Mouse (Mus musculus) neural tube, embryonic 13.5 days (tissue): ENCODE data around the gene Speg. TPM values are rescaled to one million over a fixed set of nuclear protein-coding genes. Genes with fewer than 3 reads are reported as not detected.
A peak's percentile ranks its signal among the peaks of the same experiment; 100 is the strongest.

Experiments used
- ATAC-seq: fragments of 200-750 bp; cut with Nextera tagmentation; 2 replicates; pipeline ENCODE4 v1.8.0; 2017; ENCODE audit warnings: low read depth, mild to moderate bottlenecking, moderate TSS enrichment, moderate library complexity
- H3K27ac ChIP-seq: fragments of 300-500 bp; sonication (generic); replicated peaks from 2 replicates; pipeline ENCODE4 v1.5.1; 2015; ENCODE audit warnings: moderate library complexity, mild to moderate bottlenecking, inconsistent platforms
- H3K27me3 ChIP-seq: fragments of 300-500 bp; sonication (generic); 2 replicates; pipeline ENCODE4 v1.6.1; 2015; ENCODE audit warnings: mild to moderate bottlenecking, inconsistent platforms
- H3K36me3 ChIP-seq: fragments of 300-500 bp; sonication (generic); 2 replicates; pipeline ENCODE4 v1.6.1; 2015; ENCODE audit warnings: mild to moderate bottlenecking, inconsistent platforms
- H3K4me1 ChIP-seq: fragments of 300-500 bp; sonication (generic); replicated peaks from 2 replicates; pipeline ENCODE4 v1.6.1; 2015; ENCODE audit warnings: inconsistent platforms
- H3K4me2 ChIP-seq: fragments of 300-500 bp; sonication (generic); 2 replicates; pipeline ENCODE4 v1.6.1; 2015; ENCODE audit warnings: inconsistent platforms, mild to moderate bottlenecking, moderate library complexity
- H3K4me3 ChIP-seq: fragments of 300-500 bp; sonication (generic); 2 replicates; pipeline ENCODE4 v1.5.1; 2015; ENCODE audit warnings: mild to moderate bottlenecking, inconsistent platforms
- H3K9ac ChIP-seq: fragments of 300-500 bp; sonication (generic); 2 replicates; pipeline ENCODE4 v1.6.1; 2015; ENCODE audit warnings: moderate library complexity, mild to moderate bottlenecking, inconsistent platforms
- H3K9me3 ChIP-seq: fragments of 300-500 bp; sonication (generic); 2 replicates; pipeline ENCODE4 v1.6.1; 2016; ENCODE audit warnings: inconsistent platforms
- WGBS: fragments of 180-500 bp; shearing (Covaris S2); methylation state at CpG from one replicate; pipeline ENCODE4 v1.1.7; 2015; 5-methylcytosine and 5-hydroxymethylcytosine counted together
- polyA plus RNA-seq: library from polyadenylated mRNA; unstranded; fragments of >200 nt; fragmentation: Nextera tagmentation; extraction: Ambion mirVana; gene quantifications from 2 replicates; pipeline ENCODE4 v1.2.1, GENCODE M21; 2015

Gene Speg
- 17.8 and 21.4 TPM in 2 replicates for polyA plus RNA-seq

GRCm38 (mm10) chr1:75374950-75375936 is at the start of gene Speg:
TSS of gene Speg (plus strand) at chr1:75375297.
- Histone ChIP-seq H3K27me3 (peaks cover 45% of the 10 kb centered on the region), H3K9me3 (no peaks in the 10 kb centered on the region), H3K4me3 (peak within 1 kb of the TSS; percentile 24), H3K9ac (peak within 1 kb of the TSS; percentile 63), H3K4me1 (peaks cover 31% of the 10 kb centered on the region), H3K36me3 (no peaks in the 10 kb centered on the region), H3K4me2 (peak within 1 kb of the TSS; percentile 55), H3K27ac (no peak within 1 kb of the TSS)
- 8% methylated on average over 57 of the region's 57 CpGs for WGBS
- ATAC-seq = peak; percentile 44

GRCm38 (mm10) chr1:75327461-75327860 is 47.6 kb upstream of the Speg start:
- Histone ChIP-seq H3K4me3 (no peak overlapping the region), H3K27me3 (no peaks in the 10 kb centered on the region), H3K4me1 (no peaks in the 10 kb centered on the region), H3K27ac (no peak overlapping the region), H3K9ac (no peak overlapping the region), H3K4me2 (no peak overlapping the region), H3K36me3 (no peaks in the 10 kb centered on the region), H3K9me3 (0 out of 2 replicates have a peak, but pooled peaks cover 4% of the 10 kb centered on the region)
- ATAC-seq = no peak

GRCm38 (mm10) chr1:75331271-75331670 is 43.8 kb upstream of the Speg start:
- H3K9ac ChIP-seq = no peak overlapping the region

GRCm38 (mm10) chr1:75336461-75336860 is 38.6 kb upstream of the Speg start:
- WGBS = 60% methylated on average over 3 of the region's 3 CpGs
- Histone ChIP-seq H3K4me1 (peaks cover 33% of the 10 kb centered on the region), H3K27ac (no peak overlapping the region), H3K36me3 (no peaks in the 10 kb centered on the region), H3K4me3 (no peak overlapping the region), H3K27me3 (no peaks in the 10 kb centered on the region), H3K9me3 (no peaks in the 10 kb centered on the region), H3K9ac (no peak overlapping the region), H3K4me2 (no peak overlapping the region)
- ATAC-seq = no peak

More at GRCm38 (mm10) chr1:75331271-75331670, 43.8 kb upstream of the Speg start:
- Histone ChIP-seq H3K27me3 (no peaks in the 10 kb centered on the region), H3K27ac (no peak overlapping the region), H3K36me3 (no peaks in the 10 kb centered on the region), H3K9me3 (0 out of 2 replicates have a peak, but pooled peaks cover 4% of the 10 kb centered on the region), H3K4me3 (no peak overlapping the region), H3K4me1 (no peaks in the 10 kb centered on the region), H3K4me2 (no peak overlapping the region)
- no peak for ATAC-seq
- 85% methylated on average over 1 of the region's 1 CpGs for WGBS

GRCm38 (mm10) chr1:75337097-75337496 is 38.0 kb upstream of the Speg start:
- Histone ChIP-seq H3K36me3 (no peaks in the 10 kb centered on the region), H3K4me3 (no peak overlapping the region), H3K9me3 (no peaks in the 10 kb centered on the region), H3K27ac (no peak overlapping the region), H3K9ac (no peak overlapping the region), H3K4me1 (peaks cover 33% of the 10 kb centered on the region), H3K27me3 (no peaks in the 10 kb centered on the region), H3K4me2 (no peak overlapping the region)
- 55% methylated on average over 9 of the region's 9 CpGs for WGBS
- no peak for ATAC-seq

GRCm38 (mm10) chr1:75338091-75338694 is 36.9 kb upstream of the Speg start:
- Histone ChIP-seq H3K27me3 (no peaks in the 10 kb centered on the region), H3K4me3 (no peak overlapping the region), H3K9ac (peak overlapping the region; percentile 55), H3K4me1 (peaks cover 33% of the 10 kb centered on the region), H3K36me3 (no peaks in the 10 kb centered on the region), H3K27ac (peak overlapping the region; percentile 75), H3K4me2 (peak overlapping the region; percentile 26; the same call in 1 of the 2 replicates), H3K9me3 (no peaks in the 10 kb centered on the region)
- peak; percentile 48 for ATAC-seq
- WGBS = 6% methylated on average over 11 of the region's 11 CpGs

GRCm38 (mm10) chr1:75339337-75339736 is 35.8 kb upstream of the Speg start:
- Histone ChIP-seq H3K9ac (peak overlapping the region; percentile 39; the same call in 1 of the 2 replicates), H3K27me3 (no peaks in the 10 kb centered on the region; the same call in 1 of the 2 replicates), H3K4me3 (no peak overlapping the region), H3K4me2 (no peak overlapping the region), H3K27ac (peak overlapping the region; percentile 75), H3K36me3 (no peaks in the 10 kb centered on the region), H3K9me3 (no peaks in the 10 kb centered on the region), H3K4me1 (peaks cover 36% of the 10 kb centered on the region)
- ATAC-seq = 0 out of 2 replicates have a peak, but pooled peaks have one; percentile 19
- WGBS = 15% methylated on average over 9 of the region's 9 CpGs

GRCm38 (mm10) chr1:75340519-75340918 is 34.6 kb upstream of the Speg start:
- 65% methylated on average over 2 of the region's 2 CpGs for WGBS
- Histone ChIP-seq H3K9me3 (no peaks in the 10 kb centered on the region), H3K4me2 (no peak overlapping the region), H3K36me3 (no peaks in the 10 kb centered on the region), H3K9ac (no peak overlapping the region), H3K4me3 (no peak overlapping the region), H3K27ac (no peak overlapping the region), H3K4me1 (peaks cover 48% of the 10 kb centered on the region), H3K27me3 (peaks cover 7% of the 10 kb centered on the region)
- ATAC-seq = no peak

- Histone ChIP-seq H3K9ac (no peak overlapping the region), H3K4me1 (peaks cover 41% of the 10 kb centered on the region), H3K4me2 (no peak overlapping the region), H3K36me3 (no peaks in the 10 kb centered on the region), H3K4me3 (no peak overlapping the region), H3K27me3 (peaks cover 14% of the 10 kb centered on the region), H3K27ac (no peak overlapping the region), H3K9me3 (no peaks in the 10 kb centered on the region)
- WGBS = 1% methylated on average over 8 of the region's 8 CpGs
- ATAC-seq = no peak
Measured at GRCm38 (mm10) chr1:75342874-75343416, 32.2 kb upstream of the Speg start.

GRCm38 (mm10) chr1:75344291-75345035 is 30.6 kb upstream of the Speg start:
- peak; percentile 28; the same call in 1 of the 2 replicates for ATAC-seq
- Histone ChIP-seq H3K4me1 (peaks cover 26% of the 10 kb centered on the region), H3K4me3 (no peak overlapping the region), H3K9ac (no peak overlapping the region), H3K27ac (no peak overlapping the region), H3K27me3 (peaks cover 14% of the 10 kb centered on the region), H3K4me2 (peak overlapping the region; percentile 20; the same call in 1 of the 2 replicates), H3K36me3 (no peaks in the 10 kb centered on the region), H3K9me3 (no peaks in the 10 kb centered on the region)
- WGBS = 4% methylated on average over 15 of the region's 15 CpGs
